In genomic region chr13:107700268-107701139, GRCm38 (mm10) we compare ENCODE assay signal across 7 mouse cellular contexts.
A peak's percentile ranks its signal among the peaks of the same experiment; 100 is the strongest.
DNase-seq lines count a peak whose midpoint lies in the region; ATAC-seq and TF ChIP-seq lines count a peak whose summit lies in the region.

No protein-coding gene starts in this region.

- H3K9me3 ChIP-seq in forebrain, embryonic 12.5 days, result no peaks in the 10 kb centered on the region
- H3K9me3 ChIP-seq in kidney, postnatal 0 days (replicated peaks; ENCODE audit: low read length), result no peaks in the 10 kb centered on the region
- no peaks in the 10 kb centered on the region for H3K9me3 ChIP-seq in neural tube, embryonic 15.5 days (replicated peaks)

- ATAC-seq in forebrain, embryonic 12.5 days (ENCODE audit: low FRiP score), result peak; percentile 75; the same call in 1 of the 2 replicates
- ATAC-seq in kidney, postnatal 0 days (replicated peaks; ENCODE audit: low FRiP score, low read depth), result peak; percentile 65
- peak; percentile 71; the same call in 1 of the 2 replicates for ATAC-seq in neural tube, embryonic 15.5 days (ENCODE audit: low FRiP score)

- no peaks in the 10 kb centered on the region for H3K36me3 ChIP-seq in forebrain, embryonic 12.5 days (replicated peaks)
- H3K36me3 ChIP-seq in kidney, postnatal 0 days (ENCODE audit: insufficient read depth, low read length), result no peaks in the 10 kb centered on the region
- no peaks in the 10 kb centered on the region for H3K36me3 ChIP-seq in neural tube, embryonic 15.5 days

- H3K9ac ChIP-seq in forebrain, embryonic 12.5 days, result 0 out of 2 replicates have a peak overlapping the region, but pooled peaks have one; percentile 12
- no peak overlapping the region for H3K9ac ChIP-seq in kidney, postnatal 0 days (ENCODE audit: low read depth, low read length)
- no peak overlapping the region; the same call in 1 of the 2 replicates for H3K9ac ChIP-seq in neural tube, embryonic 15.5 days (replicated peaks)

- no peak overlapping the region for H3K4me2 ChIP-seq in forebrain, embryonic 12.5 days
- no peak overlapping the region for H3K4me2 ChIP-seq in kidney, postnatal 0 days (ENCODE audit: low read length)
- 0 out of 2 replicates have a peak overlapping the region, but pooled peaks have one; percentile 1 for H3K4me2 ChIP-seq in neural tube, embryonic 15.5 days

- H3K4me3 ChIP-seq in forebrain, embryonic 12.5 days (replicated peaks), result no peak overlapping the region
- no peak overlapping the region for H3K4me3 ChIP-seq in kidney, postnatal 0 days (replicated peaks; ENCODE audit: low read depth, low read length)
- no peak overlapping the region for H3K4me3 ChIP-seq in neural tube, embryonic 15.5 days (replicated peaks)

- no peak for TF ChIP-seq CTCF in kidney, postnatal 0 days (IDR thresholded peaks at IDR 0.05; ENCODE audit: low read depth)

- WGBS in forebrain, embryonic 12.5 days, result 40% methylated on average over 10 of the region's 10 CpGs
- WGBS in kidney, postnatal 0 days, result 42% methylated on average over 10 of the region's 10 CpGs
- 32% methylated on average over 10 of the region's 10 CpGs for WGBS in neural tube, embryonic 15.5 days

- H3K27ac ChIP-seq in forebrain, embryonic 12.5 days, result no peak overlapping the region
- peak overlapping the region; percentile 19; the same call in 1 of the 2 replicates for H3K27ac ChIP-seq in kidney, postnatal 0 days
- H3K27ac ChIP-seq in neural tube, embryonic 15.5 days (replicated peaks), result peak overlapping the region; percentile 41; the same call in 1 of the 2 replicates

- H3K4me1 ChIP-seq in forebrain, embryonic 12.5 days, result peaks cover 11% of the 10 kb centered on the region
- H3K4me1 ChIP-seq in kidney, postnatal 0 days (replicated peaks; ENCODE audit: insufficient read depth, low read length), result peaks cover 8% of the 10 kb centered on the region
- peaks cover 12% of the 10 kb centered on the region for H3K4me1 ChIP-seq in neural tube, embryonic 15.5 days

- peak; percentile 8 for DNase-seq in urinary bladder, postnatal 25 days (ENCODE audit: low spot score)
- DNase-seq in urinary bladder, adult 2 months (ENCODE audit: low spot score), result no peak
- peak; percentile 55 for DNase-seq in kidney, postnatal 0 days (ENCODE audit: low spot score)
- peak; percentile 69 for DNase-seq in lung, postnatal 10 days
- no peak for DNase-seq in spleen, postnatal 10 days (ENCODE audit: low spot score in 2 of 2)

- no peaks in the 10 kb centered on the region for H3K27me3 ChIP-seq in forebrain, embryonic 12.5 days
- H3K27me3 ChIP-seq in kidney, postnatal 0 days (ENCODE audit: insufficient read depth, low read length), result no peaks in the 10 kb centered on the region
- H3K27me3 ChIP-seq in neural tube, embryonic 15.5 days (replicated peaks), result no peaks in the 10 kb centered on the region

Comparison
In these comparisons a context has a peak if more than half of its experiments do, and no peak if none do; other contexts are left out.
1. DNase-seq: peak in urinary bladder, postnatal 25 days (single experiment), kidney, postnatal 0 days (single experiment) and lung, postnatal 10 days (single experiment); none in urinary bladder, adult 2 months (single experiment) and spleen, postnatal 10 days (0 of 2).
2. Peak in every context shown above with its lines, with median percentiles within 50 percentile points of each other: ATAC-seq.